Mouse (Mus musculus) hindbrain, embryonic 15.5 days (tissue): ENCODE measurements around the gene Usp6nl. TPM values are rescaled to one million over a fixed set of nuclear protein-coding genes. Genes with fewer than 3 reads are reported as not detected.

Experiments
- ATAC-seq: fragments of 200-750 bp; cut with Nextera tagmentation; 2 replicates; pipeline ENCODE4 v1.8.0; 2017; ENCODE audit warnings: low read depth, moderate number of reproducible peaks, moderate TSS enrichment; ENCODE audit not compliant: low FRiP score
- H3K27ac ChIP-seq: fragments of 300-500 bp; sonication (generic); replicated peaks from 2 replicates; pipeline ENCODE4 v1.5.1; 2015; ENCODE audit warnings: mild to moderate bottlenecking, inconsistent platforms
- H3K27me3 ChIP-seq: fragments of 300-500 bp; sonication (generic); 2 replicates; pipeline ENCODE4 v1.6.1; 2015; ENCODE audit warnings: control low read depth, inconsistent platforms
- H3K36me3 ChIP-seq: fragments of 300-500 bp; sonication (generic); 2 replicates; pipeline ENCODE4 v1.6.1; 2015; ENCODE audit warnings: control low read depth, inconsistent platforms
- H3K4me1 ChIP-seq: fragments of 300-500 bp; sonication (generic); replicated peaks from 2 replicates; pipeline ENCODE4 v1.6.1; 2015; ENCODE audit warnings: control low read depth, inconsistent platforms
- H3K4me2 ChIP-seq: fragments of 300-500 bp; sonication (generic); 2 replicates; pipeline ENCODE4 v1.6.1; 2015; ENCODE audit warnings: moderate library complexity, mild to moderate bottlenecking, inconsistent platforms
- H3K4me3 ChIP-seq: fragments of 300-500 bp; sonication (generic); 2 replicates; pipeline ENCODE4 v1.5.1; 2015; ENCODE audit warnings: mild to moderate bottlenecking, inconsistent platforms
- H3K9ac ChIP-seq: fragments of 300-500 bp; sonication (generic); 2 replicates; pipeline ENCODE4 v1.6.1; 2015; ENCODE audit warnings: inconsistent platforms
- H3K9me3 ChIP-seq: fragments of 300-500 bp; sonication (generic); 2 replicates; pipeline ENCODE4 v1.6.1; 2016; ENCODE audit warnings: control low read depth, inconsistent platforms
- WGBS: fragments of 180-500 bp; shearing (Covaris S2); methylation state at CpG from one replicate; pipeline ENCODE4 v1.1.7; 2015; 5-methylcytosine and 5-hydroxymethylcytosine counted together
- polyA plus RNA-seq: library from polyadenylated mRNA; unstranded; fragments of >200 nt; fragmentation: Nextera tagmentation; extraction: Ambion mirVana; gene quantifications from 2 replicates; pipeline ENCODE4 v1.2.1, GENCODE M21; 2015

Gene Usp6nl
- 6.6 and 6.8 TPM in 2 replicates for polyA plus RNA-seq

DNA sequence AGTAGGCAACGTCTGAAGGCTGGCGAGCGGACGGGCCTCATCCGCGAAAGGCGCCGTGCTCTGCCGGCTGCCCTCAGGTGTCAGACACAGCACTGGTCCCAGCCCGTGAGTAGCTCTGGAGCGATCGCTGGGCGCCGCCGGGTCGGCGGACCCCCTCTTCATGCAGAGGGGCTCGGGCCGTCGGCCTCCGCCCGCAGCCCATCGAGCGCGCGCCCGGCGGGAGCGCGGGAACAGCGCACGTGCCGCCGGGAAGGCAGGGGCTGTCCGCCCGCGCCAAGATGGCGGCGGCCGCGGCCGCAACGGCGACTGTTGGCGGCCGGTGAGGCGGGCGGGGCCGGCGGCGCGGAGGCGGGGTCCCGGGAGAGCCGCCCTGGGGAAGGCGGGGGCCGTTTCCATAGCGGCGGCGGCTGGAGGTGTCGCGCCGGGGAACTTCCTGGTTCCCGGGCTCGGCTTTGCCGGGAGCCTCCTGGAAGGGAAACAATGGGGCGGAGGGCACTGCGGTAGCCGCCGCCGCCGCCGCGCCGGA is at the start of gene Usp6nl:
Usp6nl (plus strand) TSS at position 292 of the 526 bp plus-strand sequence.
- Histone ChIP-seq H3K9ac (peak within 1 kb of the TSS; percentile 96), H3K4me3 (peak within 1 kb of the TSS; percentile 99), H3K36me3 (no peaks in the 10 kb centered on the region), H3K4me2 (peak within 1 kb of the TSS; percentile 82), H3K4me1 (peaks cover 28% of the 10 kb centered on the region), H3K27me3 (no peaks in the 10 kb centered on the region), H3K9me3 (no peaks in the 10 kb centered on the region), H3K27ac (peak within 1 kb of the TSS; percentile 98)
- under 1% methylated on average over 56 of the region's 75 CpGs for WGBS
- ATAC-seq, result peak; percentile 89

DNA sequence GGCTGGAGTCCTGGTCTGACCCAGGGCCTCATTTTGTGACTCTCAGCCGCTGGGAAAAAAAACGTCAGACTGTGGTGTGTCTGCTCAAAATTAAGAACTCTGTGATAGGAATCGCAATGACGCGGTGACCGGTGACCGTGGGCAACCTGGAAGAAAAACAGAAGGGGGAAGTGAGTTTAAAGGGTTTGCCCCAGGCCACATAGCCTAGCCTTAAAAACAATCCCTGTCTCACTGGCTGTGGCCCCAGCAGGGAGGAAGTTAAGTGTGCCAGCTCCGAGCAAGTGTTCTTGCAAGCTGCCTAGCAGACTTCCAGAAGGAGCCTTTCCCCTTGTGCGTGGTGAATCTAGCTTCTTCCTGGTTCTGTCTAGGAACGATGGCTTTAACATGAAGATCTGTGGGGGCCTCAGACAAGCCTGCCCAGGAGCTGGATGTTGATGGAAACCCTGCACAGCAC is 49.0 kb upstream of the Usp6nl start:
- Histone ChIP-seq H3K36me3 (no peaks in the 10 kb centered on the region), H3K27me3 (no peaks in the 10 kb centered on the region), H3K9me3 (no peaks in the 10 kb centered on the region), H3K4me1 (no peaks in the 10 kb centered on the region), H3K4me3 (no peak overlapping the region), H3K9ac (no peak overlapping the region), H3K4me2 (no peak overlapping the region), H3K27ac (0 out of 2 replicates have a peak overlapping the region, but pooled peaks have one; percentile 27)
- WGBS, result 51% methylated on average over 10 of the region's 10 CpGs
- 0 out of 2 replicates have a peak, but pooled peaks have one; percentile 23 for ATAC-seq

GRCm38 (mm10) chr2:6278813-6279530 is 43.5 kb upstream of the Usp6nl start:
- Histone ChIP-seq H3K27me3 (no peaks in the 10 kb centered on the region), H3K9ac (no peak overlapping the region), H3K9me3 (no peaks in the 10 kb centered on the region), H3K4me3 (no peak overlapping the region), H3K27ac (no peak overlapping the region), H3K36me3 (no peaks in the 10 kb centered on the region), H3K4me2 (no peak overlapping the region), H3K4me1 (no peaks in the 10 kb centered on the region)
- ATAC-seq, result no peak
- 93% methylated on average over 10 of the region's 10 CpGs for WGBS

DNA sequence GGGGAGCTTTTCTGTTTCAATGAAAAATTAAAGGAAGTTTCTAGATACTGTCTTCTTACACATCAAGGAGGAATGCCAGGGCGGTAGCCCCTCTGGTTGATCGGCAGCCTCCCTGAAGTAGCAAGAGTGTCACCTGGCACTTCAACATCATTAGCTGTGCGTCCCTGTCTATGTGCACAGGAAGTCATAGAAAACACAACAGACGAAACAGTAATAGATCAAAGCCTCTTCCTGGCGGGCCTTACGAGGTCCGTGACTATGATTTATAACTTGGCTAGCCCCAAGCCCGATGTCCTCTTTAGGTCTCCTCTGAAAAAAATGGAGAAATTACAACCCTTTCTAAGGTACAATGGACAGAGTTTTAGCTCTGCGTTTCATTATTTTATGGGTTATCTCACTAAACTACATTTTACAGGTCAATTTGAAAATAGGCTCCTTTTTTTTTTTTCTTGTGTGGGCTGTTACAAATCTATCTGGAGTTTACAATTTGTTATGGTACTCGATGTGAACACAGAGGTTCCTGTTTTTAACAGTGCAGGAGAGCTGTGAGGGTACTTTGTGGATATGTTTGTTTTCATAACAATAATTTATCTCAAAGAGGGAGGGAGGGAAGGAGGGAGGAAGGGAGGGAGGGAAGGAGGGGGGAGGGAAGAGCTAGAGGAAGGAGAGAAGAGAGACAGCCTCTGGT is 42.7 kb upstream of the Usp6nl start:
- no peaks in the 10 kb centered on the region for H3K4me1 ChIP-seq
- no peaks in the 10 kb centered on the region for H3K36me3 ChIP-seq
- ATAC-seq, result no peak
- WGBS, result 69% methylated on average over 10 of the region's 10 CpGs
- no peak overlapping the region for H3K9ac ChIP-seq
- H3K27ac ChIP-seq, result no peak overlapping the region
- no peaks in the 10 kb centered on the region for H3K27me3 ChIP-seq
- no peaks in the 10 kb centered on the region for H3K9me3 ChIP-seq
- no peak overlapping the region for H3K4me2 ChIP-seq
- no peak overlapping the region for H3K4me3 ChIP-seq

DNA sequence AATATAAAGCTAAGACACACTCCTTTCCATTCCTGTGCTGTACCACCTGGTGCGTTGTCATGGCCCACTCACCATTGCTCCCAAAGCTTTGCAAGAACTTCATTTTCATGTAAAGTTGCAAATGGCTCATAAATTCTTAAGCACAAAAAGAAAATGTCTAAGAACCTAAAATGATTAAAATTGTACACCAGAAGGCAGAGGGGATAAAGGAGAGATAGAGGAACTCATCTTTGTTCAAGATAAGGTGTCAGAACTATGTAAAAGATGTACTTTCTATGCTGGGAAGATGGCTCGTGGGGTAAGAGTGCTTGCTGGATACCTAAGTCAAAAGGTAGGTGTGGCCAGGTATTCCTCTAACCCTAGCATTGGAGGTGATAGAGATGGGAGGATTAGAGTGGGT is 38.9 kb upstream of the Usp6nl start:
- Histone ChIP-seq H3K27me3 (no peaks in the 10 kb centered on the region), H3K4me3 (no peak overlapping the region), H3K9ac (no peak overlapping the region), H3K27ac (no peak overlapping the region), H3K36me3 (no peaks in the 10 kb centered on the region), H3K4me1 (no peaks in the 10 kb centered on the region), H3K9me3 (no peaks in the 10 kb centered on the region), H3K4me2 (no peak overlapping the region)
- ATAC-seq, result no peak
- WGBS, result 87% methylated on average over 2 of the region's 2 CpGs

- Histone ChIP-seq H3K36me3 (no peaks in the 10 kb centered on the region), H3K4me3 (no peak overlapping the region), H3K4me2 (no peak overlapping the region), H3K9me3 (no peaks in the 10 kb centered on the region), H3K9ac (no peak overlapping the region), H3K27me3 (no peaks in the 10 kb centered on the region), H3K27ac (no peak overlapping the region), H3K4me1 (no peaks in the 10 kb centered on the region)
- 84% methylated on average over 3 of the region's 3 CpGs for WGBS
- no peak for ATAC-seq
Observed at GRCm38 (mm10) chr2:6284784-6285183, 37.7 kb upstream of the Usp6nl start.

DNA sequence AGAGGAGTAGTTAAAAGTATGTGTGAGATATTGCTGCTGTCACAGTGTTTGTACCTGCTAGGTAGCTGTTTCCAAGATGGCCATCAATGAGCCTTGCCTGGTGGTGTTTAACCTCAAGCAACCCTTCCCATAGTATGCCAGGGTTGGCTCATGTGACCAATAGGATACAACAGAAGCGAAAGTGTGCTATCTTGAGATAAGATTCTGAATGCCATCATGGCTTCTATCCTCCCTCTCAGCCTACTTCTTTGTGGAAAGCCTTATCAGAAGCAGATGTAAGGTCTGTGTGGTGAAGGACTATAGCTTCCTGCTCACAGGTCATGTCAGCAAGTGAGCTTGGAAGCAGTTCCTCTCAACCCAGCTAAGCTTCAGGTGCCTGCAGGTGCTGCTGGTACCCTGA is 36.7 kb upstream of the Usp6nl start:
- Histone ChIP-seq H3K27ac (no peak overlapping the region), H3K9ac (no peak overlapping the region), H3K4me3 (no peak overlapping the region), H3K9me3 (no peaks in the 10 kb centered on the region), H3K4me2 (no peak overlapping the region), H3K36me3 (no peaks in the 10 kb centered on the region), H3K4me1 (no peaks in the 10 kb centered on the region), H3K27me3 (no peaks in the 10 kb centered on the region)
- ATAC-seq, result no peak
- WGBS, result 86% methylated on average over 1 of the region's 1 CpGs

- Histone ChIP-seq H3K4me2 (no peak overlapping the region), H3K4me1 (no peaks in the 10 kb centered on the region), H3K9me3 (no peaks in the 10 kb centered on the region), H3K4me3 (no peak overlapping the region), H3K9ac (no peak overlapping the region), H3K36me3 (no peaks in the 10 kb centered on the region), H3K27ac (no peak overlapping the region), H3K27me3 (no peaks in the 10 kb centered on the region)
- 75% methylated on average over 11 of the region's 11 CpGs for WGBS
- no peak for ATAC-seq
Observed at GRCm38 (mm10) chr2:6293825-6294444, 28.5 kb upstream of the Usp6nl start.

GRCm38 (mm10) chr2:6294993-6295628 is 27.4 kb upstream of the Usp6nl start:
- H3K4me3 ChIP-seq, result no peak overlapping the region
- H3K4me1 ChIP-seq, result no peaks in the 10 kb centered on the region
- H3K27me3 ChIP-seq, result no peaks in the 10 kb centered on the region
- no peak overlapping the region for H3K9ac ChIP-seq
- no peak for ATAC-seq
- no peak overlapping the region for H3K4me2 ChIP-seq
- no peaks in the 10 kb centered on the region for H3K36me3 ChIP-seq
- H3K9me3 ChIP-seq, result no peaks in the 10 kb centered on the region
- WGBS, result 75% methylated on average over 7 of the region's 7 CpGs
- no peak overlapping the region for H3K27ac ChIP-seq

DNA sequence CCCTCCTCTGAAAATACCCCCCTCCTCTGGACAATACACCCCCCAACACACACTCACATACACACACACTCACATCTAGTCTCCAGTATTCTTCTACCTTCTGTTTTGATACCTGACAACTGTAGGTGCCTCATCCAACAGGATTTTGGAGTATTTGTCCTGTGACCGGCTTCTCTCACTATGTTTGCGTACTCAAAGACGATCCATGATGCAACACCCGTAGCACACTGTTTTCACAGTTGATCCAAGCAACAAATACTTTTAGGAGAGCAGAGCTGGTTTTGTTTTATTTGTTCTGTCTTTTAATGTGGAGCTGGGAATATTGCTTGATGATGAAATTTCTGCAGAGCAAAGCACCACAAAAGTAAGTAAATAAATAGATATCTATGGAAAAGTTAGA is 17.7 kb upstream of the Usp6nl start:
- 95% methylated on average over 4 of the region's 4 CpGs for WGBS
- Histone ChIP-seq H3K4me2 (no peak overlapping the region), H3K36me3 (no peaks in the 10 kb centered on the region), H3K4me3 (no peak overlapping the region), H3K4me1 (no peaks in the 10 kb centered on the region), H3K27ac (no peak overlapping the region), H3K9me3 (no peaks in the 10 kb centered on the region), H3K9ac (no peak overlapping the region), H3K27me3 (no peaks in the 10 kb centered on the region)
- no peak for ATAC-seq

- ATAC-seq, result no peak
- Histone ChIP-seq H3K27me3 (no peaks in the 10 kb centered on the region), H3K4me1 (no peaks in the 10 kb centered on the region), H3K4me2 (no peak overlapping the region), H3K9ac (no peak overlapping the region), H3K4me3 (no peak overlapping the region), H3K36me3 (no peaks in the 10 kb centered on the region), H3K9me3 (no peaks in the 10 kb centered on the region), H3K27ac (no peak overlapping the region)
- 58% methylated on average over 3 of the region's 3 CpGs for WGBS
Observed at GRCm38 (mm10) chr2:6306861-6307260, 15.6 kb upstream of the Usp6nl start.
